Mouse (Mus musculus) T-helper 2 cell (primary cell): ENCODE measurements around the gene Fam198a.

ENCODE experiments used
- in situ Hi-C: fragments of 300-600 bp; cut with MboI, MseI; formaldehyde crosslinking; loops from one replicate; pipeline ENCODE4 v1.15.1; 2025; ENCODE audit warnings: high pct_unique_total_duplicates

Fam198a gene

GRCm38 (mm10) chr9:121926634-121927405 is 24.0 kb upstream of the Fam198a start:
- in situ Hi-C loops = no loop called here

GRCm38 (mm10) chr9:121927721-121928120 is 23.1 kb upstream of the Fam198a start:
- in situ Hi-C loops = no loop called here

- in situ Hi-C loops = no loop called here
Measured at GRCm38 (mm10) chr9:121928498-121928897, 22.3 kb upstream of the Fam198a start.

GRCm38 (mm10) chr9:121934856-121935255 is 15.9 kb upstream of the Fam198a start:
- in situ Hi-C loops = no loop called here

- in situ Hi-C loops = no loop called here
Measured at GRCm38 (mm10) chr9:121936952-121937351, 13.8 kb upstream of the Fam198a start.

- in situ Hi-C loops = no loop called here
Measured at GRCm38 (mm10) chr9:121937451-121937864, 13.3 kb upstream of the Fam198a start.

GRCm38 (mm10) chr9:121937944-121938355 is 12.8 kb upstream of the Fam198a start:
- in situ Hi-C loops = no loop called here

GRCm38 (mm10) chr9:121943005-121943404 is 7.8 kb upstream of the Fam198a start:
- in situ Hi-C loops = no loop called here

GRCm38 (mm10) chr9:121943628-121944027 is 7.2 kb upstream of the Fam198a start:
- in situ Hi-C loops = no loop called here

GRCm38 (mm10) chr9:121947784-121948183 is 3.0 kb upstream of the Fam198a start:
- in situ Hi-C loops = loop anchor here (5.0 kb wide), 1 partner anchor 35 kb away; no protein-coding TSS in a partner anchor

GRCm38 (mm10) chr9:121948431-121948830 is 2.4 kb upstream of the Fam198a start:
- in situ Hi-C loops = loop anchor here (5.0 kb wide), 1 partner anchor 34 kb away; no protein-coding TSS in a partner anchor

- in situ Hi-C loops = no loop called here
Measured at GRCm38 (mm10) chr9:121951114-121951423, 281 bp downstream of the Fam198a start.

GRCm38 (mm10) chr9:121952596-121952995 is 1.8 kb downstream of the Fam198a start:
- in situ Hi-C loops = no loop called here

- in situ Hi-C loops = no loop called here
Measured at GRCm38 (mm10) chr9:121959966-121960635, 9.3 kb downstream of the Fam198a start.

GRCm38 (mm10) chr9:121964941-121965340 is 14.2 kb downstream of the Fam198a start:
- in situ Hi-C loops = no loop called here

- in situ Hi-C loops = no loop called here
Measured at GRCm38 (mm10) chr9:121968258-121968657, 17.5 kb downstream of the Fam198a start.

- in situ Hi-C loops = no loop called here
Measured at GRCm38 (mm10) chr9:121969841-121970381, 19.1 kb downstream of the Fam198a start.

GRCm38 (mm10) chr9:121973207-121973606 is 22.4 kb downstream of the Fam198a start:
- in situ Hi-C loops = no loop called here

GRCm38 (mm10) chr9:121974141-121974986 is 23.6 kb downstream of the Fam198a start:
- in situ Hi-C loops = no loop called here

GRCm38 (mm10) chr9:121975321-121975720 is 24.5 kb downstream of the Fam198a start:
- in situ Hi-C loops = no loop called here

- in situ Hi-C loops = loop anchor here (5.0 kb wide), 2 partner anchors 34 to 134 kb away; no protein-coding TSS in a partner anchor
Measured at GRCm38 (mm10) chr9:121981046-121981445, 30.3 kb downstream of the Fam198a start.
